Comparison of ENCODE assay signal across 8 mouse cellular contexts in genomic region chr1:118389454-118390265, GRCm38 (mm10). TPM values are rescaled to one million over a fixed set of nuclear protein-coding genes. Genes with fewer than 3 reads are reported as not detected.
DNase-seq lines count a peak whose midpoint lies in the region; ATAC-seq and TF ChIP-seq lines count a peak whose summit lies in the region.

No protein-coding gene starts in this region.

- H3K27ac ChIP-seq in kidney, embryonic 15.5 days: peak overlapping the region; percentile 97
- peak overlapping the region; percentile 94 for H3K27ac ChIP-seq in forebrain, embryonic 12.5 days
- H3K27ac ChIP-seq in kidney, postnatal 0 days: peak overlapping the region; percentile 95
- H3K27ac ChIP-seq in liver, embryonic 11.5 days (ENCODE audit: low read depth, low read length): peak overlapping the region; percentile 87
- H3K27ac ChIP-seq in neural tube, embryonic 12.5 days: peak overlapping the region; percentile 92

- peaks cover 14% of the 10 kb centered on the region for H3K36me3 ChIP-seq in kidney, embryonic 15.5 days
- peaks cover 15% of the 10 kb centered on the region; the same call in 1 of the 2 replicates for H3K36me3 ChIP-seq in forebrain, embryonic 12.5 days (replicated peaks)
- no peaks in the 10 kb centered on the region for H3K36me3 ChIP-seq in kidney, postnatal 0 days (ENCODE audit: insufficient read depth, low read length)
- H3K36me3 ChIP-seq in liver, embryonic 11.5 days (ENCODE audit: control insufficient read depth, insufficient read depth, low read length): no peaks in the 10 kb centered on the region
- peaks cover 4% of the 10 kb centered on the region; the same call in 1 of the 2 replicates for H3K36me3 ChIP-seq in neural tube, embryonic 12.5 days

- TF ChIP-seq POLR2A in brain, embryonic 14.5 days (IDR thresholded peaks at IDR 0.05; ENCODE audit: borderline replicate concordance, extremely low read depth, insufficient read depth, insufficient read length, poor library complexity, severe bottlenecking): no peak

- H3K9ac ChIP-seq in kidney, embryonic 15.5 days: peak overlapping the region; percentile 94
- peak overlapping the region; percentile 91 for H3K9ac ChIP-seq in forebrain, embryonic 12.5 days
- peak overlapping the region; percentile 89 for H3K9ac ChIP-seq in kidney, postnatal 0 days (ENCODE audit: low read depth, low read length)
- H3K9ac ChIP-seq in liver, embryonic 11.5 days (ENCODE audit: low read depth, low read length): peak overlapping the region; percentile 94
- peak overlapping the region; percentile 86 for H3K9ac ChIP-seq in neural tube, embryonic 12.5 days

- H3K9me3 ChIP-seq in kidney, embryonic 15.5 days (replicated peaks): no peaks in the 10 kb centered on the region
- H3K9me3 ChIP-seq in forebrain, embryonic 12.5 days: no peaks in the 10 kb centered on the region
- no peaks in the 10 kb centered on the region for H3K9me3 ChIP-seq in kidney, postnatal 0 days (replicated peaks; ENCODE audit: low read length)
- no peaks in the 10 kb centered on the region for H3K9me3 ChIP-seq in liver, embryonic 11.5 days (ENCODE audit: control insufficient read depth, low read length)
- H3K9me3 ChIP-seq in neural tube, embryonic 12.5 days: no peaks in the 10 kb centered on the region

- H3K4me1 ChIP-seq in kidney, embryonic 15.5 days: peaks cover 19% of the 10 kb centered on the region
- H3K4me1 ChIP-seq in forebrain, embryonic 12.5 days: peaks cover 27% of the 10 kb centered on the region
- H3K4me1 ChIP-seq in kidney, postnatal 0 days (replicated peaks; ENCODE audit: insufficient read depth, low read length): peaks cover 7% of the 10 kb centered on the region
- peaks cover 14% of the 10 kb centered on the region for H3K4me1 ChIP-seq in liver, embryonic 11.5 days (replicated peaks; ENCODE audit: control insufficient read depth, insufficient read depth, low read length)
- H3K4me1 ChIP-seq in neural tube, embryonic 12.5 days: peaks cover 8% of the 10 kb centered on the region

- WGBS in kidney, embryonic 15.5 days: under 1% methylated on average over 44 of the region's 44 CpGs
- WGBS in forebrain, embryonic 12.5 days: under 1% methylated on average over 43 of the region's 44 CpGs
- WGBS in kidney, postnatal 0 days: under 1% methylated on average over 44 of the region's 44 CpGs
- WGBS in liver, embryonic 11.5 days: 1% methylated on average over 44 of the region's 44 CpGs
- WGBS in neural tube, embryonic 12.5 days: under 1% methylated on average over 44 of the region's 44 CpGs

- no peak for TF ChIP-seq CTCF in brain, embryonic 14.5 days (IDR thresholded peaks at IDR 0.05; ENCODE audit: borderline replicate concordance, extremely low read depth, insufficient read depth, insufficient read length)
- no peak; the same call in 1 of the 2 replicates for TF ChIP-seq CTCF in kidney, postnatal 0 days (IDR thresholded peaks at IDR 0.05; ENCODE audit: low read depth)

- H3K4me3 ChIP-seq in kidney, embryonic 15.5 days (replicated peaks): peak overlapping the region; percentile 98
- peak overlapping the region; percentile 92 for H3K4me3 ChIP-seq in forebrain, embryonic 12.5 days (replicated peaks)
- peak overlapping the region; percentile 97 for H3K4me3 ChIP-seq in kidney, postnatal 0 days (replicated peaks; ENCODE audit: low read depth, low read length)
- peak overlapping the region; percentile 92 for H3K4me3 ChIP-seq in liver, embryonic 11.5 days (ENCODE audit: low read depth, low read length)
- peak overlapping the region; percentile 94 for H3K4me3 ChIP-seq in neural tube, embryonic 12.5 days

- no peak for DNase-seq in kidney, adult 9 months
- DNase-seq in brain, embryonic 14.5 days (ENCODE audit: low read depth): peak; percentile 83
- peak; percentile 56 for DNase-seq in kidney, postnatal 0 days (ENCODE audit: low spot score)
- peak; percentile 77 for DNase-seq in liver, embryonic 11.5 days (ENCODE audit: low spot score)
- peak; percentile 57 to 72 for DNase-seq in thymus, postnatal 10 days (ENCODE audit: low spot score in 2 of 2)

- H3K27me3 ChIP-seq in kidney, embryonic 15.5 days: no peaks in the 10 kb centered on the region
- H3K27me3 ChIP-seq in forebrain, embryonic 12.5 days: no peaks in the 10 kb centered on the region
- H3K27me3 ChIP-seq in kidney, postnatal 0 days (ENCODE audit: insufficient read depth, low read length): no peaks in the 10 kb centered on the region
- no peaks in the 10 kb centered on the region for H3K27me3 ChIP-seq in liver, embryonic 11.5 days (replicated peaks; ENCODE audit: control insufficient read depth, insufficient read depth, low read length)
- H3K27me3 ChIP-seq in neural tube, embryonic 12.5 days (replicated peaks): no peaks in the 10 kb centered on the region

- peak overlapping the region; percentile 55 for H3K4me2 ChIP-seq in kidney, embryonic 15.5 days
- H3K4me2 ChIP-seq in forebrain, embryonic 12.5 days: peak overlapping the region; percentile 74
- peak overlapping the region; percentile 68 for H3K4me2 ChIP-seq in kidney, postnatal 0 days (ENCODE audit: low read length)
- peak overlapping the region; percentile 81 for H3K4me2 ChIP-seq in liver, embryonic 11.5 days
- peak overlapping the region; percentile 64 for H3K4me2 ChIP-seq in neural tube, embryonic 12.5 days (replicated peaks)

- peak; percentile 68 for ATAC-seq in kidney, embryonic 15.5 days (replicated peaks; ENCODE audit: low FRiP score)
- peak; percentile 68 for ATAC-seq in forebrain, embryonic 12.5 days (ENCODE audit: low FRiP score)
- peak; percentile 55 for ATAC-seq in kidney, postnatal 0 days (replicated peaks; ENCODE audit: low FRiP score, low read depth)
- ATAC-seq in liver, embryonic 11.5 days (replicated peaks; ENCODE audit: low FRiP score): peak; percentile 48
- peak; percentile 78 for ATAC-seq in neural tube, embryonic 12.5 days (ENCODE audit: low FRiP score, low read depth)

RNA-seq across cellular contexts. Expression of gene Clasp1, which starts 0.8 kb away (rescaled TPM):
- polyA plus RNA-seq in kidney, embryonic 15.5 days (2015; fragmentation: Nextera tagmentation; extraction: Ambion mirVana): 43.9 and 50.1 TPM in 2 replicates
- 90.2 and 146 TPM in 2 replicates for polyA plus RNA-seq in brain, embryonic 14.5 days (2012; rRNA removed)
- polyA plus RNA-seq in forebrain, embryonic 12.5 days (2016; fragmentation: Nextera tagmentation; extraction: Ambion mirVana): 146 and 158 TPM in 2 replicates
- polyA plus RNA-seq in kidney, postnatal 0 days (2015; fragmentation: Nextera tagmentation; extraction: Ambion mirVana): 15.7 and 16.5 TPM in 2 replicates
- polyA plus RNA-seq in liver, embryonic 11.5 days (2014; fragmentation: Nextera tagmentation; extraction: Ambion mirVana): 40.6 and 41.1 TPM in 2 replicates
- 128 and 132 TPM in 2 replicates for polyA plus RNA-seq in neural tube, embryonic 12.5 days (2016; fragmentation: Nextera tagmentation; extraction: Ambion mirVana)
